Mouse (Mus musculus) ES-Bruce4 (cell line): ENCODE results near the gene Cep44.

Experiments used
- CTCF ChIP-seq: IDR thresholded peaks from one replicate; pipeline ENCODE4 v1.8.1; 2011; ENCODE audit warnings: low read depth, low read length
- EP300 ChIP-seq: IDR thresholded peaks from 2 replicates; pipeline ENCODE4 v1.6.1; 2011; ENCODE audit warnings: low read depth, low read length; ENCODE audit not compliant: insufficient read depth
- POLR2A ChIP-seq: IDR thresholded peaks from one replicate; pipeline ENCODE4 v1.8.1; 2011; ENCODE audit warnings: low read length; ENCODE audit not compliant: insufficient read depth

GRCm38 (mm10) chr8:56552045-56552444 is 1.2 kb upstream of the Cep44 start:
- TF ChIP-seq CTCF (no peak), EP300 (no peak), POLR2A (no peak)
